Mouse (Mus musculus) stomach, embryonic 16.5 days (tissue): Measurements from ENCODE around the gene Tns1. TPM values are rescaled to one million over a fixed set of nuclear protein-coding genes. Genes with fewer than 3 reads are reported as not detected.

Experiments
- polyA plus RNA-seq: library from polyadenylated mRNA; unstranded; fragments of >200 nt; fragmentation: Nextera tagmentation; extraction: Ambion mirVana; gene quantifications from 2 replicates; pipeline ENCODE4 v1.2.1, GENCODE M21; 2015

Tns1 gene
- polyA plus RNA-seq, 1 experiment from 2014 or later, result 45.0 TPM

Other genes with a start within 250 kb of the Tns1 start
- 0.25 and 0.44 TPM in 2 replicates for gene Rufy4, start 1.1 kb upstream of the Tns1 start, polyA plus RNA-seq
- 0.52 and 0.94 TPM in 2 replicates for gene Cxcr2, start 29.5 kb upstream of the Tns1 start, polyA plus RNA-seq
- not detected in 2 replicates for gene Cxcr1, start 70.2 kb upstream of the Tns1 start, polyA plus RNA-seq
- gene Arpc2, start 111.6 kb upstream of the Tns1 start, polyA plus RNA-seq, result 544 and 546 TPM in 2 replicates
- gene Gpbar1, start 154.1 kb upstream of the Tns1 start, polyA plus RNA-seq, result 1.0 and 1.2 TPM in 2 replicates
- 227 and 252 TPM in 2 replicates for gene Aamp, start 160.3 kb upstream of the Tns1 start, polyA plus RNA-seq
- 108 and 119 TPM in 2 replicates for gene Pnkd, start 160.5 kb upstream of the Tns1 start, polyA plus RNA-seq
- gene Tmbim1, start 181.2 kb upstream of the Tns1 start, polyA plus RNA-seq, result 105 and 150 TPM in 2 replicates
- gene Catip, start 237.7 kb upstream of the Tns1 start, polyA plus RNA-seq, result 0.66 and 0.77 TPM in 2 replicates